Mouse (Mus musculus) inflammation-experienced regulatory T-cells, adult 6 months (primary cell): Measurements from ENCODE around the gene Wbp4. TPM values are rescaled to one million over a fixed set of nuclear protein-coding genes. Genes with fewer than 3 reads are reported as not detected.

Experiments used
- ATAC-seq: one replicate; pipeline ENCODE4 v1.8.0; 2017
- polyA plus RNA-seq, 3 experiments: library from polyadenylated mRNA; unstranded; fragments of 100-300 nt; shearing (Covaris generic); gene quantifications; one replicate each; pipeline ENCODE4 v1.2.1; 2017

Gene Wbp4
- polyA plus RNA-seq, result 10 to 100 TPM; 28.3 to 31.3 (median 30.8) TPM

DNA sequence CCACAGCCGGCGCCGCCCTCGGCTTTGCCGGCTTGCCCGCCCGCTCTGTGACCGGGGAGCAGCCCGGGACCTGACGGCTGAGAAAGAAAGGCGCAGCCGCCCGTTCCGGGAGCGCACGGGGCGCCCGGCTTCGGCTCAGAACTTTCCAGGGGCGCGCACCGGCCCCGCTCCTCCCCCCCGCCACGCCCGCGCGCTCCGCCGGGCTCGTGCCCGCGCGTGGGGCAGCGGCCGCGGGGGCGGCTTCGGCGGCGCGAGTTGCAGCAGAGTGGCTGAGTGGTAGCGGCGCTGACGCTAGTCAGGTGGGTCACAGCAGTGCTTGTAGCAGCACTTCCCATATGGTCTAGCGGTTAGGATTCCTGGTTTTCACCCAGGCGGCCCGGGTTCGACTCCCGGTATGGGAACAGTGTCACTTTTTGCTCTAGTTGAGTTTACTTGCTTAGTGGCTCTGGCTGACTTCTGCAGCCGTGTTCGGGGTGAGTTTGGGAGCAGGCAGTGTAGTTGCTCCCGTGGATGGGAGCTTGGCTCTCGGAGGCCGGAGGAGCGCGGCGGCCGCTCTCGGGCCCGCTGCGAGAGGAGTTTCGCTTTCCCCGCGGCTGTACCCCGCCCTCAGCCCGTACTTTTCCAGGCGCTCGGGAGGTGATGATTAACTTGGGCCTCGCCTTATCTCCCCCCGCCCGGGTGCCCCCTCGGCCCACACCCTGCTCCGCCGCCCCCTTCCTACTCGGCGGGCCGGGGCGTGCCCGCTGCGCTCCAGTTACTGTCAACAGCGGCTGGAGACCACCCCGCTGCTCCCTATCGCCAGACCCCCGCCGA lies at the start of gene Wbp4:
Gene Wbp4 (minus strand): TSS at position 182 of the 813 bp plus-strand sequence.
- ATAC-seq, result peak; percentile 75

- no peak for ATAC-seq
Observed at GRCm38 (mm10) chr14:79530761-79531160, 49.4 kb upstream of the Wbp4 start.

GRCm38 (mm10) chr14:79529581-79530554 lies 48.5 kb upstream of the Wbp4 start:
- ATAC-seq, result peak; percentile 77

- ATAC-seq, result no peak
Observed at GRCm38 (mm10) chr14:79527704-79528103, 46.4 kb upstream of the Wbp4 start.

DNA sequence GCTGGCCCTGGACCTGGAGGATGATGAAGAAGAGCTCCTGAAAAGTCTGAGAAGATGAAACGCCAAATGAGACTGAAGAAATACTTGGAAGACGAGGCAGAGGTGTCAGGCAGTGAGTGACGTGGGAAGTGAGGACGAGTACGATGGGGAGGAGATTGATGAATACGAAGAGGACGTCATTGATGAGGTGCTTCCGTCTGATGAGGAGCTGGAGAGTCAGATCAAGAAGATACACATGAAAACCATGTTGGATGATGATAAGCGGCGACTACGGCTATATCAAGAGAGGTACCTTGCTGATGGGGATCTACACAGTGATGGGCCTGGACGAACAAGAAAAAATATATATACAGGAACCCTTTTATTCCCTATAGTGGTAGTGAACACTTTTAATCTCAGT lies 44.8 kb upstream of the Wbp4 start:
- peak; percentile 51 for ATAC-seq

- ATAC-seq, result no peak
Observed at GRCm38 (mm10) chr14:79522387-79522786, 41.1 kb upstream of the Wbp4 start.

GRCm38 (mm10) chr14:79521471-79522117 lies 40.3 kb upstream of the Wbp4 start:
- ATAC-seq, result peak; percentile 65

DNA sequence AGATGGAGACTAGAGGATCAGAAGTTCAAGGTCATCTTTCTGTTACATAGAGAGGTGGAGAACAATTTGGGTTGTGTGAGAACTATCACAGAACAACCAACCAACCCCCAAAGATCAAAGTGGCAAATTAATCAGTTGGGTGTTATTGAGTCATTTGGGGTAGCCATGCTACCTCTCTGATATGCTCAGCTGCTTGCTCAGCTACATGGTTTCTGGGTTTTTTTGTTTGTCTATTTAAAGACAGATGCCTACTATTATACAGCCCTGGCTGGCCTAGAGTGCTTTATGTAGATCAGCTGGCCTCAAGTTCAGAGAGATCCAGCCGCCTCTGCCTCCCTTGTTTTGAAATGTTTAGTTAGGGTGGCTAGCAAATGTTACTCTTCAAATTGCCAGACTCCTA lies 39.7 kb upstream of the Wbp4 start:
- no peak for ATAC-seq

GRCm38 (mm10) chr14:79520612-79521011 lies 39.3 kb upstream of the Wbp4 start:
- no peak for ATAC-seq

GRCm38 (mm10) chr14:79519663-79519975 lies 38.3 kb upstream of the Wbp4 start:
- no peak for ATAC-seq

DNA sequence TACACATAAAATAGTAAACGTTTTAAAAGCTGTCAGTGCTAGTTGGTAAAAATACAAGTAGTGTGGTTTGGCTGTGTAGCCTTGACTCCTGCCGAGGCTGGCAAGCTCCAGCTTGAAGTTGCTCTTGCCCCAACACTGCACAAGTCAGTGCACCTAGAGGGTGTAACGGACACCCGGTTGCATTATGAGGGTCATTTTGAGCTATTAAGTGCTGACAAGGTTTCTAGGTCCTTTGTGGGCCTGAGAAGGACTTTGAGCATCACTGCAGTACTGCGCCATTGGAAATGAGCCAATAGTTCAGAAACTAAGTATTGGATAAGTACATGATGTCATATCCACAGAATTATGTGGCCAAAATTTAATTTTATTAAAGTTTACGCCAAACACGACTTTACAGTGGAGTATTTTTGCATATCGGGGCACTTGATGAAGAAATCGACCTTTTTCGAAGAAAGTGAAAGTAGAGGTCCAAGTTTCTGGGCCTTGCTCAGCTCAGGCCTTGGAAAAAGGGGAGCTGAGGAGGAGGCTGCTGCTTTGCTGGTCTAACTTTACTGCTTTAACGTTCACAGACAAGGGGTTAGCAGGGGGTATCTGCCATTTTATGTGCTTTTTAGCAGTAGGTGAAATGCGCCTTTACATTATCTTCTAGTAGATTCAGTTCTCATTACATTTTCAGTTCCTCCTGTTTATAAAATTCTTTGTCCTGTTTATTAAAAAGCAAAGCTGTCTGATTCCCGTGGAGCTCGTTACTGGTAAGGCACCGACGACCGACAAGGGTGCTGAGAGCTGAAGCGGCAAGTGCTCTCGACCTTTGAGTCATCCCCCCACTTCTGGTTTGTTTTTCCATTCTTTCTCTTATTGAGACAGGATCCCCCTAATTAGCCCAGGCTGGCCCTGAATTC lies 37.7 kb upstream of the Wbp4 start:
- ATAC-seq, result no peak

GRCm38 (mm10) chr14:79518123-79518522 lies 36.8 kb upstream of the Wbp4 start:
- ATAC-seq, result no peak

DNA sequence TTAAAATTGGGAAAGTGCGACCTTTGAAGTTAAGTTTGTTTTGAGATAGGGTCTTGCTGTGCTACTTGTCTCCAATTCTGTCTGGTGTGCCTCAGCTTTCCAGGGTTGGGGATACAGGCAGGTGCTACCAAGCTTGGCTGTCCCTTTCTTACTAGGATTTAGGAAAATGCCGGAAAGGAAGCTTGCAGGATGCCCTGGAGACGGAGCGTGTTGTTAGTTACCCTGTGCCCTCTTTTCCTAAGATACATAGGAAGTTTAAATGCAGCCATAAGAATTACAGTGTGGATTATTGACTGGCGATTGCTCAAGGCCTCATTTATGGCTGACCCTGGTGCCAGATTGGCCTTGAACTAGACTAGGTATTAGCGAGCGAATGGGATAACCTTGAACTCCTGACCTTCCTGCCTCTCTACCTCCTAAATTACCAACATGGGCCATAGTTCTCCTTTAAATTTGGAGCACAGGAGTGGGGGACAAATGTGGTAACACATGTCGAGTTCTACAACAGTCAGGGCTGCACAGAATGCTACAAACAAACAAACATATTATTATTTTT lies 35.9 kb upstream of the Wbp4 start:
- no peak for ATAC-seq

- ATAC-seq, result no peak
Observed at GRCm38 (mm10) chr14:79516751-79517150, 35.4 kb upstream of the Wbp4 start.

DNA sequence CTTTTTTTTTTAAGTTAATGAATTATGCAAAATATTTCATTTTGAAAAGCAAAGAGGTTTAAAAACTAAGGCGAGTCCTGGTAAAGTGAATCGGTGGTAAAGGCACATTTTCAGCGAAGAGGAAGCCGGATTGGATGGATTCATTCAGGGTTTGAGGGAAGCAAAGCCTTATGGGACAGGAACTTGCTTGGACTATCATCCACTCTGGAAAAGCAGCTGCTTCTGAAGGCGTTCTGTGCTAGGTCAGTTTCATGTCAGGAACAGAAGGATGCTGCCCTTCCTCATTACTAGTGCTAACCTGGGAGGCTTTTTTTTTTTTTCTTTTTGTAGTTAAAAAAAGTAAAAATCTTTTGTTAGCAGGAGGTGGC lies 34.9 kb upstream of the Wbp4 start:
- no peak for ATAC-seq

DNA sequence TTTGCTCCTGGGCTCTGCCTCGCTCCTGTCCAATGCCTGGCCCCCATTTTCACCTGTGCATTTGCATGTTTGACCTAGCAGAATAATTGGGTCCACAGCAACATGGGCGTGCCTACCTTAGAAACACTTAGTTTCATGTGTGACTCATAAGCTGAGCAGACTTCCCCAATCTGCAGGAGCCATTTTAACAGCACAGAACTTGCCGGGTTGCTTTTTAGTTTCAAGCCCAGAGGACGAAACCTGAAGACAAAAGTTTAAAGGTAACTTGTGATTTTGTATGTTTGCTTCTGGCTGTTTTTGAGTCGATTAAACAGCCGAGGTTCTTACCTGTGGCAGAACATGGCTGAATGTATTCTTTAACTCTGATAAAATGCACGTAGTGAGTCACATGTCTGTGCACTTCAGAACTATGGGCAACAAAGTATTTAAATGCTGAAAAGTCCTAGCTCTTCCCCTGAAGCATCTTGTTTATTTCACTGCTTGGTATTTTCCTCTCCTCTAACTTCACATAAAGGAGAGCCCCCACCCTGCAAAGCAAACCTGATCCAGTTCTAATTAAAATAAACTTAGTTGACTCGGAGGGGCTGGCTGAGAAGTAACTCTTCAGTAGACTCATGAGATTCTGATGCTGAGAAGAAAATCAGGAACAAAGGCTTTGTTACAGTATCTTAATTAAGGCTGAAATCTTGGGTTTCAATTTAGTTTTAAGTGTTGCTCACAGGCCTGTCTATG lies 34.4 kb upstream of the Wbp4 start:
- peak; percentile 92 for ATAC-seq

GRCm38 (mm10) chr14:79515100-79515499 lies 33.8 kb upstream of the Wbp4 start:
- no peak for ATAC-seq

- no peak for ATAC-seq
Observed at GRCm38 (mm10) chr14:79513951-79514350, 32.6 kb upstream of the Wbp4 start.

DNA sequence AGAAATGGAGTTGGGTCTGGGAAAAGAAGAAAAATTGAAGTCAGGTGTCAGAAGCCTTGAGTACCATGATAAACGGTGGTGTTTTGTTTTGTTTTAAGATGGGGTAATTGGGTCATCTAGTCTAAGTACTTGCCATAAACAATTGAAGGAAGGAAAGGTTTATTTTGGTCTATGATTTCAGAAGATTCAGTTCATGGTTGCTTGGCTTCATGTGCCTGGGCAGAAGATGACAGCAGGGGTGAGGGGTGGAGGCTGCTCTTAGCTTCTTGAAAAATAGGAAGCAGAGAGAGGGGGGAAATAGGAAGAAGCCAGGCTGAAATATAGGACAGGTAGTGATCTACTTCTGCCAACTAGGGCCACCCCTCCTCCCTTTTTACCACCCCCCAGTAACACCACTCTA lies 30.2 kb upstream of the Wbp4 start:
- ATAC-seq, result no peak

- no peak for ATAC-seq
Observed at GRCm38 (mm10) chr14:79508662-79509305, 27.5 kb upstream of the Wbp4 start.

DNA sequence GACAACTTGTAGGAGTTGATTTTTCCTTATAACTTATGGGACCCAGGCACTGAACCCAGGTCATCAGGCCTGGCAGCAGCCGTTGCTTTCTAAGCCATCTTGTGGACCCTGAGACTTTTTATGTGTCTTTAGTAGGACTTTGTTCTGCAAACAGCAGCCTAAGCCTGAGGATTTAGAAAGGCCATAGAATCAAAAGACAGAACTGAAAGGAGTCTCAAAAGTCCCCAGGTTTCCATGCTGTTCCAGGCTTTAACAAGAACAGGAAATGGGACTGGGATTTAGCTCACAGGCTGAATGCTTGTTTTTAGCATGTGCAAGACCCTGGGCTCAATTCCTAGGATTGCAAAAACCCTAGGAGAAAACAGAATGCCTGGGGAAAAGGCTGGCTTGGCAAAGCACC lies 26.5 kb upstream of the Wbp4 start:
- ATAC-seq, result no peak
